In genomic region chr9:107550491-107551116, GRCm38 (mm10) we compare ENCODE assay signal across 8 mouse cellular contexts. TPM values are rescaled to one million over a fixed set of nuclear protein-coding genes. Genes with fewer than 3 reads are reported as not detected.
DNase-seq lines count a peak whose midpoint lies in the region; ATAC-seq and TF ChIP-seq lines count a peak whose summit lies in the region.

No protein-coding gene starts in this region.

- TF ChIP-seq CTCF in forebrain, postnatal 0 days (IDR thresholded peaks at IDR 0.05; ENCODE audit: low read depth), result no peak

- 0 out of 4 replicates have a peak overlapping the region, but pooled peaks of 1 of the 2 experiments have one; percentile 9 for H3K27ac ChIP-seq in heart, embryonic 14.5 days (replicated peaks in 1 of 2; ENCODE audit: control insufficient read depth in 1 of 2, insufficient read depth in 1 of 2, low read depth in 2 of 2, low read length in 2 of 2)
- no peak overlapping the region for H3K27ac ChIP-seq in forebrain, postnatal 0 days (ENCODE audit: low read depth, low read length)
- H3K27ac ChIP-seq in limb, embryonic 11.5 days (replicated peaks; ENCODE audit: low read depth, low read length), result no peak overlapping the region; the same call in 1 of the 2 replicates
- H3K27ac ChIP-seq in neural tube, embryonic 11.5 days (ENCODE audit: low read depth, low read length), result no peak overlapping the region

- intact Hi-C loops in left cerebral cortex, postnatal 4 days (cut with DNase I), result no loop called here

- no peaks in the 10 kb centered on the region for H3K9me3 ChIP-seq in heart, embryonic 14.5 days (ENCODE audit: control insufficient read depth, low read length)
- no peaks in the 10 kb centered on the region for H3K9me3 ChIP-seq in forebrain, postnatal 0 days (ENCODE audit: low read length)
- H3K9me3 ChIP-seq in limb, embryonic 11.5 days (ENCODE audit: control insufficient read depth, low read length), result no peaks in the 10 kb centered on the region
- H3K9me3 ChIP-seq in neural tube, embryonic 11.5 days (ENCODE audit: control insufficient read depth, low read length), result no peaks in the 10 kb centered on the region

- peak overlapping the region; percentile 46 to 50; a peak in 3 of 4 replicates for H3K4me3 ChIP-seq in heart, embryonic 14.5 days (ENCODE audit: control insufficient read depth in 1 of 2, insufficient read depth in 1 of 2, low read depth in 1 of 2, low read length in 2 of 2)
- no peak overlapping the region for H3K4me3 ChIP-seq in forebrain, postnatal 0 days (ENCODE audit: low read depth, low read length)
- peak overlapping the region; percentile 52 for H3K4me3 ChIP-seq in limb, embryonic 11.5 days (ENCODE audit: low read depth, low read length)
- peak overlapping the region; percentile 40; the same call in 1 of the 2 replicates for H3K4me3 ChIP-seq in neural tube, embryonic 11.5 days (ENCODE audit: low read depth, low read length)

- peaks cover 24 to 41% of the 10 kb centered on the region in 2 experiments for H3K4me1 ChIP-seq in heart, embryonic 14.5 days (ENCODE audit: control insufficient read depth in 2 of 2, insufficient read depth in 2 of 2, low read length in 2 of 2)
- peaks cover 27% of the 10 kb centered on the region for H3K4me1 ChIP-seq in forebrain, postnatal 0 days (ENCODE audit: insufficient read depth)
- H3K4me1 ChIP-seq in limb, embryonic 11.5 days (ENCODE audit: control insufficient read depth, insufficient read depth, low read length), result peaks cover 47% of the 10 kb centered on the region
- H3K4me1 ChIP-seq in neural tube, embryonic 11.5 days (ENCODE audit: control insufficient read depth, insufficient read depth, low read length), result peaks cover 32% of the 10 kb centered on the region

- no peak for DNase-seq in heart, adult 18-20 months
- no peak for DNase-seq in forebrain, postnatal 0 days
- no peak for DNase-seq in limb, embryonic 11.5 days (ENCODE audit: low spot score)
- DNase-seq in neural tube, embryonic 11.5 days (ENCODE audit: low spot score), result no peak
- no peak for DNase-seq in retina, embryonic 14.5 days (ENCODE audit: low spot score)
- no peak for DNase-seq in urinary bladder, adult 18-20 months (ENCODE audit: low spot score in 2 of 2)
- no peak for DNase-seq in left cerebral cortex, postnatal 4 days

- peaks cover 12% of the 10 kb centered on the region for H3K27me3 ChIP-seq in heart, embryonic 14.5 days (ENCODE audit: control insufficient read depth, insufficient read depth, low read length)
- peaks cover 19% of the 10 kb centered on the region for H3K27me3 ChIP-seq in forebrain, postnatal 0 days (ENCODE audit: insufficient read depth, low read length)
- no peaks in the 10 kb centered on the region for H3K27me3 ChIP-seq in limb, embryonic 11.5 days (ENCODE audit: control insufficient read depth, insufficient read depth, low read length)
- H3K27me3 ChIP-seq in neural tube, embryonic 11.5 days (ENCODE audit: control insufficient read depth, insufficient read depth, low read length), result peaks cover 30% of the 10 kb centered on the region

- 43% methylated on average over 23 of the region's 23 CpGs for WGBS in heart, embryonic 14.5 days
- 40% methylated on average over 23 of the region's 23 CpGs for WGBS in forebrain, postnatal 0 days
- 28% methylated on average over 23 of the region's 23 CpGs for WGBS in limb, embryonic 11.5 days
- 22% methylated on average over 23 of the region's 23 CpGs for WGBS in neural tube, embryonic 11.5 days

- peak overlapping the region; percentile 88 for H3K4me2 ChIP-seq in heart, embryonic 14.5 days (ENCODE audit: low read length)
- H3K4me2 ChIP-seq in forebrain, postnatal 0 days (ENCODE audit: low read depth), result peak overlapping the region; percentile 66
- peak overlapping the region; percentile 96 for H3K4me2 ChIP-seq in limb, embryonic 11.5 days (ENCODE audit: low read depth, severe bottlenecking)
- peak overlapping the region; percentile 70 for H3K4me2 ChIP-seq in neural tube, embryonic 11.5 days (ENCODE audit: low read depth)

- peaks cover 1% of the 10 kb centered on the region; the same call in 1 of the 2 replicates for H3K36me3 ChIP-seq in heart, embryonic 14.5 days (ENCODE audit: control insufficient read depth, insufficient read depth, low read length)
- H3K36me3 ChIP-seq in forebrain, postnatal 0 days (ENCODE audit: insufficient read depth), result no peaks in the 10 kb centered on the region
- no peaks in the 10 kb centered on the region for H3K36me3 ChIP-seq in limb, embryonic 11.5 days (ENCODE audit: control insufficient read depth, insufficient read depth, low read length)
- no peaks in the 10 kb centered on the region for H3K36me3 ChIP-seq in neural tube, embryonic 11.5 days (ENCODE audit: control insufficient read depth, insufficient read depth, low read length)

- no peak for ATAC-seq in heart, embryonic 14.5 days (ENCODE audit: insufficient number of reproducible peaks, insufficient read depth, low FRiP score, low read depth)
- no peak for ATAC-seq in forebrain, postnatal 0 days
- no peak for ATAC-seq in limb, embryonic 11.5 days (ENCODE audit: insufficient number of reproducible peaks, low FRiP score, low TSS enrichment, low read depth)
- no peak for ATAC-seq in neural tube, embryonic 11.5 days (ENCODE audit: insufficient read depth, low FRiP score, low TSS enrichment)

- H3K9ac ChIP-seq in heart, embryonic 14.5 days (ENCODE audit: low read length), result peak overlapping the region; percentile 79
- 0 out of 2 replicates have a peak overlapping the region, but pooled peaks have one; percentile 44 for H3K9ac ChIP-seq in forebrain, postnatal 0 days
- peak overlapping the region; percentile 79; the same call in 1 of the 2 replicates for H3K9ac ChIP-seq in limb, embryonic 11.5 days (ENCODE audit: low read length)
- H3K9ac ChIP-seq in neural tube, embryonic 11.5 days (ENCODE audit: low read length), result 0 out of 2 replicates have a peak overlapping the region, but pooled peaks have one; percentile 1

RNA-seq across cellular contexts. Expression of gene Rassf1, which starts 0.8 kb away (rescaled TPM):
- polyA plus RNA-seq in heart, embryonic 14.5 days (2014; fragmentation: Nextera tagmentation; extraction: Ambion mirVana), result 42.5 and 47.7 TPM in 2 replicates
- total RNA-seq in heart, adult 18-20 months (2021), result 10 to 100 TPM; 15.1 TPM
- total RNA-seq in forebrain, postnatal 0 days (2014; rRNA removed), result 21.7 and 25.2 TPM in 2 replicates
- 26.6 and 33.3 TPM in 2 replicates for polyA plus RNA-seq in forebrain, postnatal 0 days (2015; fragmentation: Nextera tagmentation; extraction: Ambion mirVana)
- polyA plus RNA-seq in limb, embryonic 11.5 days (2014; fragmentation: Nextera tagmentation; extraction: Ambion mirVana), result 46.7 and 49.3 TPM in 2 replicates
- polyA plus RNA-seq in neural tube, embryonic 11.5 days (2014; fragmentation: Nextera tagmentation; extraction: Ambion mirVana), result 38.5 and 41.3 TPM in 2 replicates
- 10 to 100 TPM; 24.9 to 25.4 TPM for total RNA-seq in left cerebral cortex, postnatal 4 days (2021)

RNA-seq across cellular contexts. Expression of gene Zmynd10, which starts 3.5 kb away (rescaled TPM):
- polyA plus RNA-seq in heart, embryonic 14.5 days (2014; fragmentation: Nextera tagmentation; extraction: Ambion mirVana), result 0.27 TPM in 1 of 2 replicates, not detected in the other
- total RNA-seq in heart, adult 18-20 months (2021), result under 1 TPM in 1 of 2 experiments, not detected in 1; 0.62 TPM
- 6.4 and 11.6 TPM in 2 replicates for total RNA-seq in forebrain, postnatal 0 days (2014; rRNA removed)
- 5.9 and 7.0 TPM in 2 replicates for polyA plus RNA-seq in forebrain, postnatal 0 days (2015; fragmentation: Nextera tagmentation; extraction: Ambion mirVana)
- polyA plus RNA-seq in limb, embryonic 11.5 days (2014; fragmentation: Nextera tagmentation; extraction: Ambion mirVana), result 0.79 and 0.95 TPM in 2 replicates
- polyA plus RNA-seq in neural tube, embryonic 11.5 days (2014; fragmentation: Nextera tagmentation; extraction: Ambion mirVana), result 0.65 and 1.3 TPM in 2 replicates
- total RNA-seq in left cerebral cortex, postnatal 4 days (2021), result 1 to 10 TPM; 3.9 to 4.7 TPM

RNA-seq across cellular contexts. Expression of gene Nprl2, which starts 8.6 kb away (rescaled TPM):
- 28.4 and 31.6 TPM in 2 replicates for polyA plus RNA-seq in heart, embryonic 14.5 days (2014; fragmentation: Nextera tagmentation; extraction: Ambion mirVana)
- total RNA-seq in heart, adult 18-20 months (2021), result 10 to 100 TPM; 20.4 to 21.0 TPM
- 59.9 and 73.3 TPM in 2 replicates for total RNA-seq in forebrain, postnatal 0 days (2014; rRNA removed)
- polyA plus RNA-seq in forebrain, postnatal 0 days (2015; fragmentation: Nextera tagmentation; extraction: Ambion mirVana), result 65.9 and 70.4 TPM in 2 replicates
- 36.5 and 40.9 TPM in 2 replicates for polyA plus RNA-seq in limb, embryonic 11.5 days (2014; fragmentation: Nextera tagmentation; extraction: Ambion mirVana)
- 45.8 and 48.9 TPM in 2 replicates for polyA plus RNA-seq in neural tube, embryonic 11.5 days (2014; fragmentation: Nextera tagmentation; extraction: Ambion mirVana)
- total RNA-seq in left cerebral cortex, postnatal 4 days (2021), result 10 to 100 TPM; 35.2 to 38.5 TPM

RNA-seq across cellular contexts. Expression of gene Cyb561d2, which starts 8.6 kb away (rescaled TPM):
- polyA plus RNA-seq in heart, embryonic 14.5 days (2014; fragmentation: Nextera tagmentation; extraction: Ambion mirVana), result 17.6 and 22.8 TPM in 2 replicates
- total RNA-seq in heart, adult 18-20 months (2021), result 1 to 10 TPM; 4.2 to 4.6 TPM
- total RNA-seq in forebrain, postnatal 0 days (2014; rRNA removed), result 36.0 and 42.7 TPM in 2 replicates
- polyA plus RNA-seq in forebrain, postnatal 0 days (2015; fragmentation: Nextera tagmentation; extraction: Ambion mirVana), result 47.0 and 48.3 TPM in 2 replicates
- polyA plus RNA-seq in limb, embryonic 11.5 days (2014; fragmentation: Nextera tagmentation; extraction: Ambion mirVana), result 13.1 and 14.1 TPM in 2 replicates
- 19.7 and 21.9 TPM in 2 replicates for polyA plus RNA-seq in neural tube, embryonic 11.5 days (2014; fragmentation: Nextera tagmentation; extraction: Ambion mirVana)
- 10 to 100 TPM; 25.6 to 28.4 TPM for total RNA-seq in left cerebral cortex, postnatal 4 days (2021)

RNA-seq across cellular contexts. Expression of gene Tusc2, which starts 12.5 kb away (rescaled TPM):
- polyA plus RNA-seq in heart, embryonic 14.5 days (2014; fragmentation: Nextera tagmentation; extraction: Ambion mirVana), result 49.0 and 53.0 TPM in 2 replicates
- 10 to 100 TPM; 38.3 to 40.9 TPM for total RNA-seq in heart, adult 18-20 months (2021)
- 109 and 118 TPM in 2 replicates for total RNA-seq in forebrain, postnatal 0 days (2014; rRNA removed)
- 128 and 129 TPM in 2 replicates for polyA plus RNA-seq in forebrain, postnatal 0 days (2015; fragmentation: Nextera tagmentation; extraction: Ambion mirVana)
- 57.3 and 60.2 TPM in 2 replicates for polyA plus RNA-seq in limb, embryonic 11.5 days (2014; fragmentation: Nextera tagmentation; extraction: Ambion mirVana)
- polyA plus RNA-seq in neural tube, embryonic 11.5 days (2014; fragmentation: Nextera tagmentation; extraction: Ambion mirVana), result 91.0 and 93.0 TPM in 2 replicates
- 10 to 100 TPM; 65.4 to 66.9 TPM for total RNA-seq in left cerebral cortex, postnatal 4 days (2021)

Comparison
In these comparisons a context has a peak if more than half of its experiments do, and no peak if none do; other contexts are left out.
1. H3K9ac ChIP-seq: peak in every context shown above with its lines; median percentile 79 in heart, embryonic 14.5 days; 79 in limb, embryonic 11.5 days; 44 in forebrain, postnatal 0 days; 1 in neural tube, embryonic 11.5 days.